Mouse (Mus musculus) limb, embryonic 12.5 days (tissue): ENCODE results near the gene Arhgap31. TPM values are rescaled to one million over a fixed set of nuclear protein-coding genes. Genes with fewer than 3 reads are reported as not detected.
A peak's percentile ranks its signal among the peaks of the same experiment; 100 is the strongest.
"Not testable (repeated sequence)": the region's sequence is repeated elsewhere in the genome, so short reads cannot be mapped to it uniquely, and the experiment has no call there.

Source experiments
- ATAC-seq: fragments of 200-750 bp; cut with Nextera tagmentation; 2 replicates; pipeline ENCODE4 v1.8.0; 2017; ENCODE audit warnings: low read depth, moderate TSS enrichment; ENCODE audit not compliant: insufficient number of reproducible peaks, insufficient read depth, low FRiP score, low TSS enrichment
- H3K27ac ChIP-seq: fragments of 300-500 bp; sonication (generic); 2 replicates; pipeline ENCODE4 v1.5.1; 2016; ENCODE audit warnings: mild to moderate bottlenecking, moderate library complexity
- H3K27me3 ChIP-seq: fragments of 300-500 bp; sonication (generic); 2 replicates; pipeline ENCODE4 v1.6.1; 2016; ENCODE audit warnings: mild to moderate bottlenecking, moderate library complexity
- H3K36me3 ChIP-seq: fragments of 300-500 bp; sonication (generic); 2 replicates; pipeline ENCODE4 v1.6.1; 2016; ENCODE audit warnings: mild to moderate bottlenecking, moderate library complexity
- H3K4me1 ChIP-seq: fragments of 300-500 bp; sonication (generic); replicated peaks from 2 replicates; pipeline ENCODE4 v1.6.1; 2016
- H3K4me2 ChIP-seq: fragments of 300-500 bp; sonication (generic); 2 replicates; pipeline ENCODE4 v1.6.1; 2016; ENCODE audit warnings: mild to moderate bottlenecking, moderate library complexity
- H3K4me3 ChIP-seq: fragments of 300-500 bp; sonication (generic); replicated peaks from 2 replicates; pipeline ENCODE4 v1.5.1; 2016; ENCODE audit warnings: mild to moderate bottlenecking
- H3K9ac ChIP-seq: fragments of 300-500 bp; sonication (generic); replicated peaks from 2 replicates; pipeline ENCODE4 v1.6.1; 2016; ENCODE audit warnings: mild to moderate bottlenecking, moderate library complexity
- H3K9me3 ChIP-seq: fragments of 300-500 bp; sonication (generic); 2 replicates; pipeline ENCODE4 v1.6.1; 2016; ENCODE audit warnings: mild to moderate bottlenecking, moderate library complexity
- WGBS: fragments of 180-500 bp; shearing (Covaris S2); methylation state at CpG from one replicate; pipeline ENCODE4 v1.1.7; 2016; 5-methylcytosine and 5-hydroxymethylcytosine counted together
- polyA plus RNA-seq: library from polyadenylated mRNA; unstranded; fragments of >200 nt; fragmentation: Nextera tagmentation; extraction: Ambion mirVana; gene quantifications from 2 replicates; pipeline ENCODE4 v1.2.1, GENCODE M21; 2016

Gene Arhgap31
- polyA plus RNA-seq, 1 experiment from 2014 or later = 8.8 TPM

DNA sequence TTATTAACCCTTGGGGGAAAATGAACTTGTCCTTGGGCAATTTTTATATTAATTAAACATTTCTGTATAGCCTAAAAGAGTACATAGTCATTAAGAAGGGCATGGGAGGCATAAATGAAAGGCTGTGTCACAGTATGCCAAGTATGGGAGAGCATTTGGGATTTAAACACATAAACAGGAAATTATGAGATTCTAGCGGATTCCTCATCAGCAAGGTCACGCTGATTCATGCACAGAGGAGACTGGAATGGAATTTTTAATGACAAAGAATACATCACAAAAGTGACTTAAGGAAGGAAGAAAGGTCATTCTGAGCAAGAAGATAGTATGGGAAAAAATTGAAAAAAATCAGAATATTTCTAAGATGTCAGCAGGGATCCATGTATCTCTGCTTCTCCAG lies 31.8 kb downstream of the Arhgap31 start:
- ATAC-seq = no peak
- Histone ChIP-seq H3K9ac (no peak overlapping the region), H3K27ac (no peak overlapping the region), H3K36me3 (no peaks in the 10 kb centered on the region), H3K27me3 (no peaks in the 10 kb centered on the region), H3K4me1 (peaks cover 22% of the 10 kb centered on the region), H3K4me3 (no peak overlapping the region), H3K4me2 (no peak overlapping the region), H3K9me3 (0 out of 2 replicates have a peak, but pooled peaks cover 4% of the 10 kb centered on the region)
- WGBS = 92% methylated on average over 2 of the region's 2 CpGs

DNA sequence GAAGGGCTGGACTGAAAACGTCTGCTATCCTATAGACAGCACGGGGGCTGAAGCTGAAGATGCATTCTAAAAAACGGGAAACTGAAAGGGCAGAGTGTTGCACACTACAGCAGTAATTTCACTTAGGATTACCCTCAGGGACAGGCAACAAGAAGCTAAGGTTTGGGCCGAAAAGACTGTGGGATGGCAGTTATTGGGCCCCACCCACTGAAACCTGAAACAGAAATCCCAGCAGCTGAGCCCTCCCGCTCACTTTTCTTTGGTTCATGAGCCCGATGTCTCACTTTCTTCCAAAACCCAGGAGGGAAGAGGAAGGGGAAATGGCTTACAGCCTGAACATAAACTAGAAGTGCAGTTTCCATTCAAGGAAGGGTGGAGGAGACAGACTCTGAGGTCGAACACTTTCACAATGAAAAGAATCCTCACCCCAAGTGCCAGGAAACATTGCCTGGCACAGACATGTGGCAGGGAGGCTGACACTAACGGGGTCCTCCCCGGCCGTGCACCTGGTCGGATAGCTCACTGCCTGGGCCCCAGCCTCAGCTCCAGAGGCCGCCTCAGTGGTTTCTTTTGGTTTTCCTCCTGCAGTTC lies 33.5 kb downstream of the Arhgap31 start:
- no peak overlapping the region for H3K9ac ChIP-seq
- no peak overlapping the region for H3K4me3 ChIP-seq
- peak overlapping the region; percentile 47 for H3K27ac ChIP-seq
- H3K4me1 ChIP-seq = peaks cover 22% of the 10 kb centered on the region
- H3K27me3 ChIP-seq = no peaks in the 10 kb centered on the region
- peak overlapping the region; percentile 33 for H3K4me2 ChIP-seq
- H3K36me3 ChIP-seq = no peaks in the 10 kb centered on the region
- ATAC-seq = 0 out of 2 replicates have a peak, but pooled peaks have one; percentile 5
- 39% methylated on average over 12 of the region's 12 CpGs for WGBS
- 0 out of 2 replicates have a peak, but pooled peaks cover 3% of the 10 kb centered on the region for H3K9me3 ChIP-seq

DNA sequence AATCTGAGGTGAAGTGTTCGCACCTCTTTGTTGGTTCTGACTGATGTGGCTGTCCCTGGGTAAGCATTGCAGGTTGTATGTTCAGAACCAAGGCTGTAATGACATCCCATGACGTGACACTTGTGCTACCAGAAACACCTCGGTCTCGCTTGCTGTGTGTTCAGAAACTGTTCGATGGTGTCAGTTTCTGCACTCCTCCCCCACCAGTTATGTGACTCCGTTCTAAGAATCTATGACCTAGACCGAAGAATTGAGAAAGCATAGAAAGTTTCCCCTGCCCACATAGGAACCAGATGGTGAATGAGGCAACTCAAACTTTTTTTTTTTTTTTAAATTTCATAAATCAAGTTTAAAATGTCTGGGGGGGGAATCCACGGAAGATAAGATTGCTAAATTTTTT lies 34.2 kb downstream of the Arhgap31 start:
- H3K36me3 ChIP-seq = no peaks in the 10 kb centered on the region
- H3K4me2 ChIP-seq = no peak overlapping the region
- WGBS = 70% methylated on average over 8 of the region's 8 CpGs
- no peaks in the 10 kb centered on the region for H3K9me3 ChIP-seq
- no peaks in the 10 kb centered on the region for H3K27me3 ChIP-seq
- ATAC-seq = no peak
- H3K4me3 ChIP-seq = no peak overlapping the region
- H3K4me1 ChIP-seq = peaks cover 22% of the 10 kb centered on the region
- no peak overlapping the region for H3K27ac ChIP-seq
- H3K9ac ChIP-seq = no peak overlapping the region

DNA sequence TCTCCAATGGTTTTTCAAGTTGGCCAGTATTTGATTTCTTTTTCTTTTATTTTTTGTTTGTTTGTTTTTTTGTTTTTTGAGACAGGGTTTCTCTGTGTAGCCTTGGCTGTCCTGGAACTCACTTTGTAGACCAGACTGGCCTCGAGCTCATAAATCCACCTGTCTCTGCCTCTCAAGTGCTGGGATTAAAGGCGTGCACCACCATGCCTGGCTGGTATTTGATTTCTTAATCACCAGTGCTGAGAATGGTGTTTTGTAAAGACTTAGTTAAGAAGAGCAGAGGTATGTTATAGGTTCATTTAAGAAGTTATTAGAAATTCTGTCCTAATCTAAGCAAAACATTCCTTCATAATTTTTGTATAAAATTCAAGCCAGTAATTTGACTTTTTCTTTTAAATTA lies 35.1 kb downstream of the Arhgap31 start:
- H3K9ac ChIP-seq, H3K4me2 ChIP-seq, H3K9me3 ChIP-seq, H3K36me3 ChIP-seq, ATAC-seq, H3K27me3 ChIP-seq, H3K27ac ChIP-seq, H3K4me3 ChIP-seq: not testable (repeated sequence)
- WGBS = 62% methylated on average over 2 of the region's 2 CpGs
- peaks cover 17% of the 10 kb centered on the region for H3K4me1 ChIP-seq

DNA sequence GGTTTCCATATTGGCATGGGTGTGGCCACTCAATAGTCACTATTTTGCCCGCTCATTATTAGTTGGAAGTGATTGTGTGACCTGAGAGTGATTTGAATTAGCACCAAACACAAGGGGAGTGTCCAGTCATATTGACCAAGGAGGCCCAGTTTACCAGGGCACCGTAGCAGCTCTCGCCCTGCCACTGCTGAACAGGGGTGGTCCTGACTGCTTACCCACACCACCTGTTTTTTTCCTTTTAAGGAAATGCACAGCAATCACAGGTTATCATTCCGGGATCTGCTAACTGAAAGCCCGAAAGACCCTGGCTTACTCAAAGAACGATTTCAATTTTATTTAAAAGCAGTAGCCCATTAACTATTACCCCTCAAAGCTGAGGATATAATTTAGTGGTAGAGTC lies 35.9 kb downstream of the Arhgap31 start:
- WGBS = 84% methylated on average over 6 of the region's 6 CpGs
- H3K4me2 ChIP-seq = no peak overlapping the region
- no peak overlapping the region for H3K9ac ChIP-seq
- H3K4me3 ChIP-seq = no peak overlapping the region
- no peak overlapping the region for H3K27ac ChIP-seq
- peaks cover 13% of the 10 kb centered on the region for H3K4me1 ChIP-seq
- H3K9me3 ChIP-seq = no peaks in the 10 kb centered on the region
- no peak for ATAC-seq
- no peaks in the 10 kb centered on the region for H3K36me3 ChIP-seq
- H3K27me3 ChIP-seq = no peaks in the 10 kb centered on the region

DNA sequence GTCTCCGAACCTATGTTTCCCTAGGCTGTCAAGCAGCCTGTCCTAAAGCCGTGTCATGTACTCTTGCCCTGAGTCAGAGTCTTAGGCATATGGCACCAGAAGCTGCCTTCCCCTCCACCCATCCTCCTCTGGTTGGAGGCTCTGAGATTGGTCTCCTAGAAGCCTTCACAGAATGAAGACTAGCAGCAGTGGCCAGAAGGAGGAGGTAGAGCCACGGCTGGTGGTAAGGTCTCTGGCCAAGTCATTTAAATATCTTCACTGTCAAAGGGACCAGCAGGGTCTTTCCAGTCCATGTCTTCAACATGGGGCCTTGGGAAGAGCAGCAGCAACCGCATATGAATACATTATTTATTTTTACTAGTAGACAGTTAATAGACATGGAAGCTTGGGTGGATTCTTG lies 36.4 kb downstream of the Arhgap31 start:
- Histone ChIP-seq H3K4me2 (no peak overlapping the region), H3K27ac (no peak overlapping the region), H3K9ac (no peak overlapping the region), H3K27me3 (no peaks in the 10 kb centered on the region), H3K4me3 (no peak overlapping the region), H3K4me1 (peaks cover 13% of the 10 kb centered on the region), H3K9me3 (no peaks in the 10 kb centered on the region), H3K36me3 (no peaks in the 10 kb centered on the region)
- ATAC-seq = no peak
- 89% methylated on average over 4 of the region's 4 CpGs for WGBS

DNA sequence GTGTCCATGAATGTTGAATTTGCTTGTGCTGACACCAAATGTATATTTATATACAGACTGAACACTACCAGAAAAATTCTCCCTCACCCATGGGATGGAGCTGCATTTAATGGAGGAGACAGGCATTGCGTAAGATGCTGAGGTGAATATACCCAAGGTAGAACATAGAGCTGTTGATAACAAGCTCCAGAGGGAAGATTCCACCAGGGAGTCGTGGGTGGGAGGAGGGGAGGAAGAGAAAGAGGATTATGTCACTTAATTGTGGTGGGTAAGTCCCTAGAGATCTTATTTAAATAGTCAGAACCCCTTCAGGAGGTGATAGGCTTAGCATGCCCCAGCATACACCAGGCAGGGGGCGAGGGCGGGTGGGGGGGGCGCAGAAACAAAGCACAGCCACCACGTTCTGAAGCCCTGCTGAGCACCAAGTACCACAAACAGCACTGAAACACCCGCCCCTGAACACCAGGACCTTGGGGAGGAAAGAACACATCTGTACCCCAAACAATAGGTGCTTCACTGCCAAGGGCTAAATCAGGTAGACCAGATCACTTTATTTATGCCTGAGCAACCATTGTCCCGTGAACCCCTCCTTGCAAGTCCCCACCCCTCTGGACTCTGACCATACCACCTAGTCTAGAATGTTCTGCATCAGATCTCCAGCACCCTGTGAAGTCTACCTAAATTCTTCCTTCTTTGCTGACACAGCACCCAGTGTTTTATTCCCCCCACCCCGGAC lies 37.3 kb downstream of the Arhgap31 start:
- Histone ChIP-seq H3K9ac (no peak overlapping the region), H3K9me3 (no peaks in the 10 kb centered on the region), H3K4me2 (no peak overlapping the region), H3K27ac (no peak overlapping the region), H3K27me3 (no peaks in the 10 kb centered on the region), H3K4me3 (no peak overlapping the region), H3K36me3 (no peaks in the 10 kb centered on the region), H3K4me1 (peaks cover 13% of the 10 kb centered on the region)
- no peak for ATAC-seq
- 74% methylated on average over 9 of the region's 9 CpGs for WGBS

DNA sequence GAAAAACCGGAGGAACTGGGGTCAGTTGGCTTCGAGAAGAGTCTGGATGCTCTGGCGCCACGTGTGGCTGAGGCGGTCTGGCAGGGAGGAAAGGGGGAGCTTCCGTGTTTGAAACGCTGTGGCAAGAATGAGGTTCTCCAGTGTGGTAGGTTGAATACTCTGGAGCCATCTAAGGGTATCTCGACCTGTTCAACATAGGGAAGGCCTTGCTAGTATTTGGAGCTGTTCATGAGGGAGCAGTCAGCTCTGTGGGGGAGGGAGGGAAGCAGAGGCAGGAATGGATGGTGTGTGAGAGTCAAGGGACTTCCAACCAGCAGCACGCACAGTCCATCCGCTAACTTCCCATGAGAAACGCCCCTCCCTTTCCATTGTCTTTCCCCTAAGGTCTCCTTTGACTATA lies 38.2 kb downstream of the Arhgap31 start:
- no peaks in the 10 kb centered on the region for H3K36me3 ChIP-seq
- H3K9ac ChIP-seq = no peak overlapping the region
- H3K9me3 ChIP-seq = no peaks in the 10 kb centered on the region
- no peak overlapping the region for H3K4me3 ChIP-seq
- H3K4me1 ChIP-seq = peaks cover 9% of the 10 kb centered on the region
- H3K27me3 ChIP-seq = no peaks in the 10 kb centered on the region
- no peak overlapping the region for H3K27ac ChIP-seq
- no peak overlapping the region for H3K4me2 ChIP-seq
- ATAC-seq = no peak
- WGBS = 90% methylated on average over 11 of the region's 11 CpGs

DNA sequence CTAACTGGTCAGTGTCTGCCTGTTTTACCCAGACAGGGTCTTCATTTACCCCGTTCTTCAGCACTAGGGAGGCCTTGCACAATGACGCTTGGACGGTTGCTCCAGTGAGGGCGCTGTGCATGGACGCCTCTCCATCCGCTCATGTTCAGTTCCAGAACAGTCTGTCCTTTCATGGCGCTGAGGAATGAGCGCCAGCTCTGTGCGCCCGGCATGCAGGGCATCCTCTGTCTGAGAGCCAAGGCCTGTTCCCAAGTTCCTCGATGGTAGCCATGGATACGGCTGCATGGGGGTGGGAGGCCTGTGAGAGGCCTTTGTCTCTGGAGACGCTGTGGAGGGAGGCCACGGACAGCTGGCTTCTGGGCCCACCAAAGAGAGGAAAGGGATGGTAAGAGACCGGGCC lies 39.6 kb downstream of the Arhgap31 start:
- Histone ChIP-seq H3K9me3 (no peaks in the 10 kb centered on the region), H3K4me2 (no peak overlapping the region), H3K36me3 (no peaks in the 10 kb centered on the region), H3K4me1 (no peaks in the 10 kb centered on the region), H3K9ac (no peak overlapping the region), H3K27me3 (no peaks in the 10 kb centered on the region), H3K4me3 (no peak overlapping the region), H3K27ac (no peak overlapping the region)
- ATAC-seq = no peak
- WGBS = 83% methylated on average over 15 of the region's 15 CpGs

DNA sequence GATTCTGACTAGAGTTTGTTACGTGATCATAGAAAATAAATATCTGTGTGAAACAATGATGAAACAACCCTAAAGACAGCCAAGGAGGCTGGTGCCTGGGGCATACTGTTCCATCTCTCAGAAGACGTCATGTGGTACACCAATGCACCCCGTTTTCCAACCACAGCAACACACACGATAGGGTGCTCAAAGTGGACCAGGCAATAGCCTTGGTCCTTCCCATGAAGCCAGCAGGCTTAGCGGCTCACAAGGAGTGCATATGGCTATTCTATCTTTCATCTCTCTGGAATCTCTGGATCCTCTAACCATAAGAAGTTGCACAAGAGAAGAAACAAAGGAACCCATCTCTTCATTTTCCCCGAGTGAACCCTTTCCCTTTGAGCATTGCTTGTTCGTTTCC lies 40.1 kb downstream of the Arhgap31 start:
- no peak overlapping the region for H3K4me3 ChIP-seq
- H3K9me3 ChIP-seq = no peaks in the 10 kb centered on the region
- H3K9ac ChIP-seq = no peak overlapping the region
- no peak overlapping the region for H3K27ac ChIP-seq
- no peak overlapping the region for H3K4me2 ChIP-seq
- 93% methylated on average over 7 of the region's 7 CpGs for WGBS
- H3K27me3 ChIP-seq = no peaks in the 10 kb centered on the region
- H3K36me3 ChIP-seq = no peaks in the 10 kb centered on the region
- no peaks in the 10 kb centered on the region for H3K4me1 ChIP-seq
- no peak for ATAC-seq

DNA sequence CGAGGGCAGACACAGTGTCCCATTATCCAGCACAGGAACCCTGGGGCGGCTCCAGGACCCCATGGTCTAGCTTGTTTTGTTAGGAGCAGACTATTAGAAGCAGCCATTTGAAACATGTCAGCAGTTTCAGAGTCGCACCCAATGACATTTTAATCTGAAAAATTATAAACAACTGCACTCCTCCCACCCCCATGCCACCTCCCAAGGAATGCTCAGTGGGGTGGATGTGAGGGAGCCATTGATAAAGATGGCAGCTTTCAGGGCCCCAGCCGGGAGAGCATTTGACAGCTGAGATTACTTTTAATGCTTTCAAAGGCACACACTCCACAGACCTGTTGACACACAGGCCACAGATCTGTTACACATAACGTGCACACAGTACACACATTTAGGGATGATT lies 40.7 kb downstream of the Arhgap31 start:
- Histone ChIP-seq H3K4me2 (no peak overlapping the region), H3K9ac (no peak overlapping the region), H3K36me3 (no peaks in the 10 kb centered on the region), H3K27ac (no peak overlapping the region), H3K4me1 (no peaks in the 10 kb centered on the region), H3K9me3 (no peaks in the 10 kb centered on the region), H3K27me3 (no peaks in the 10 kb centered on the region), H3K4me3 (no peak overlapping the region)
- 79% methylated on average over 5 of the region's 5 CpGs for WGBS
- ATAC-seq = no peak
